Mouse (Mus musculus) heart, embryonic 10.5 days (tissue): Measurements from ENCODE around the gene Scaf11. TPM values are rescaled to one million over a fixed set of nuclear protein-coding genes. Genes with fewer than 3 reads are reported as not detected.
"Not testable (repeated sequence)": the region's sequence is repeated elsewhere in the genome, so short reads cannot be mapped to it uniquely, and the experiment has no call there.

ENCODE experiments used
- DNase-seq: peaks from one replicate; pipeline ENCODE4 v3.0.0-alpha.2; 2017; ENCODE audit warnings: low spot score
- H3K27ac ChIP-seq: fragments of 300-500 bp; sonication (generic); 2 replicates; pipeline ENCODE4 v1.5.1; 2016; ENCODE audit warnings: mild to moderate bottlenecking
- H3K27me3 ChIP-seq: fragments of 300-500 bp; sonication (generic); 2 replicates; pipeline ENCODE4 v1.6.1; 2016; ENCODE audit warnings: mild to moderate bottlenecking; ENCODE audit not compliant: poor library complexity, insufficient read depth, severe bottlenecking
- H3K36me3 ChIP-seq: fragments of 300-500 bp; sonication (generic); 2 replicates; pipeline ENCODE4 v1.6.1; 2016; ENCODE audit warnings: mild to moderate bottlenecking, moderate library complexity
- H3K4me1 ChIP-seq: fragments of 300-500 bp; sonication (generic); 2 replicates; pipeline ENCODE4 v1.6.1; 2016; ENCODE audit warnings: mild to moderate bottlenecking
- H3K4me3 ChIP-seq: fragments of 300-500 bp; sonication (generic); 2 replicates; pipeline ENCODE4 v1.5.1; 2016; ENCODE audit warnings: mild to moderate bottlenecking, moderate library complexity
- H3K9me3 ChIP-seq: fragments of 300-500 bp; sonication (generic); 2 replicates; pipeline ENCODE4 v1.6.1; 2016; ENCODE audit warnings: mild to moderate bottlenecking, moderate library complexity
- WGBS: fragments of 180-500 bp; shearing (Covaris S2); methylation state at CpG from one replicate; pipeline ENCODE4 v1.1.7; 2016; 5-methylcytosine and 5-hydroxymethylcytosine counted together
- polyA plus RNA-seq: library from polyadenylated mRNA; unstranded; fragments of >200 nt; fragmentation: Nextera tagmentation; extraction: Ambion mirVana; gene quantifications from 2 replicates; pipeline ENCODE4 v1.2.1, GENCODE M21; 2016

Gene Scaf11
- polyA plus RNA-seq, result 77.2 and 93.0 TPM in 2 replicates

DNA sequence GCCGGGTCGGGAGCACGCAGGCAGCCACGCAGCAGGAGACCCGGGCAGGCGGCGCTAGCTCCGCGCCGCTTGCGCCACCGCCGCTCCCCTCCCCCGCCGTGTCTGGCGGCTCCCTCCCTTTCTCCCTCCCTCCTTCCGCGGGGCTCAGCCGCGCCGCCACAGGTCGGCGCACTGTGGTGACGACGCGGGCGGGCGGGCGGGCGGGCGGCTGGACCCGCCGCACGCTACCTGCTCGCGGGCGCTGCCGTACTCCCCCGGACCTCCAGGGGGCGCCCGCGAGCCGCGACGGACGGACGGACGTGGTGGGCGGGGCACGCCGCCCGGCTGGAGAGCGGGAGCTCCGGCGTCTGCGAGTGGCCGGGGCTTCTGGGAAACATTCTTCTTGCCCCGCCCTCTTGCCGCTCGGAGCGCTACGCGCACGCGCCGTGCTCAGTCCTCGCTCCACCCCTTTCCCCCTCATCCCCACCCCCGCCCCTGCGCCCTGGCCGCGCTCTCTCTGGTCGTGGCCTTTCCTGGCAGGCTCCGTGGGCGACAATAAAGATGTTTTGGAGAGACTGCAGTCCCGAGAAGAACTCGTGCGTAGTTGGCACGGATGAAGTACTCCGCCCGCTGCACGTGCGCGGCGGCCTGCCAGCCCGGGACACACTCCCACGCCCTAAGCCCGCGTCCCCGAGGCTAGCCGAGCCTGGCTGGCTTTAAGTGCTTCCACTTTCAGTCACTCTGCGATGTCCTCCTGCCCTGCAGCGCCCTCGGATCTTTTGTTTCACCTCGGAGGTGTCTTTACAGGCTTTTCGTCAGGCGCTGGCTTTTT, at the start of gene Scaf11:
Gene Scaf11, minus strand, starts transcription at position 114 of the 811 bp plus-strand sequence.
- Histone ChIP-seq H3K9me3 (no peaks in the 10 kb centered on the region), H3K36me3 (peaks cover 7% of the 10 kb centered on the region; the same call in 1 of the 2 replicates), H3K4me1 (peaks cover 17% of the 10 kb centered on the region; the same call in 1 of the 2 replicates), H3K4me3 (peak within 1 kb of the TSS; percentile 91), H3K27me3 (no peaks in the 10 kb centered on the region), H3K27ac (peak within 1 kb of the TSS; percentile 99)
- WGBS, result under 1% methylated on average over 93 of the region's 96 CpGs
- peak; percentile 97 for DNase-seq

DNA sequence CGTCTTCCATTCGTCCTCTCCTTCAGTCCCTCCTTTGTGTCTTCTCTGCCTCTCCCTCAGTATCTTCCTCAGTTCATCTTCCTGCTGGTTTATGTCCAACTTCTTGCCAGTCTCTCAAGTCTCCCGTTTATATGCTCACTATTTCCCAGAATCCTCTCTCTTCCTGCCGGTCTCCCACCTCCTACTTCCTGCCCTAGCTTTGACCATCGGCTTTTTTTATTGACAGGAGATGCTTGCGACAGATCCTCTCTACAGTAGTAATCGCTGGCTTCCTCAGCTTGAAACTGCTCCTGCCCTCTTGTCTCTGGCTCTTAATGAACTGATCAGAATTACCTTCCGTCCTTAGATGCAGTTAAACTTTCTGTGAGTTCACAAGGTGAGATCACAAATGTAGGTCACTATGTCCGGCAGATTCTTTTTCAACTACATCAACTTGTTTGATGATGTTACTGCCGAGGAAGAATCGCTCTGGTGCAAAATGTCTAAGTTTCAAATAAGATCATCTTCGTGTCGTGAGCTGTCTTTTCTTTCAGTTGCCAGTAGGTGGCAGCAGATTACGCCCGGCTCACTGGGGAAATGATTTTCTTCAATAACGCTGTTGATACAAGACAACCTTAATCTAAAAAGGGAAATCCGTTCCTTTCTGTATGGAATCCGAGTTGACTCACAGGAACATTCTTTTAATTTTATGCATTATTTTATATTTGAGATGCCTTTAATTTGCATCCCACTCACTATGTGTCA, 46.6 kb upstream of the Scaf11 start:
- DNase-seq, result no peak
- Histone ChIP-seq H3K4me3 (peak overlapping the region; percentile 31), H3K9me3 (peaks cover 17% of the 10 kb centered on the region), H3K27me3 (no peaks in the 10 kb centered on the region), H3K27ac (no peak overlapping the region), H3K4me1 (no peaks in the 10 kb centered on the region), H3K36me3 (no peaks in the 10 kb centered on the region)
- WGBS, result 40% methylated on average over 18 of the region's 18 CpGs

DNA sequence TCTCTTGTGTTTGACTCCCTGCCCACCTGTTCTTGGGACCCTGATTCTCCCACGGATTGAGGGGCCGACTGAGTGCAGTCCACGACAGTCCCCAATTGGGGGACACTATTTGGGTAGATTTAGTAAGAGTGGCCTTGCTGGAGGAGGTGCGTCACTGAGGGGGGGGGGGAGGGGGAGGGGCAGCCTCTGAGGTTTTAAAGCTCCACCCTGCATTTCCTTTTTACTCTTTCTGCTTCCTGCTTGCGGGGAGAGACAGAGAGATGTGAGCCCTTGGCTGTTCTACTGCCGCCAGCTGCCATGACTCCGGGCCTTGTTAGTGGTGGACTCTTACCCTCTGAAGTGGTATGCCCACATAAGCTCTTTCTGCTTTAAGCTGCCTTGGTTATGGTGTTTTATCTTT, 37.0 kb upstream of the Scaf11 start:
- Histone ChIP-seq H3K27ac (no peak overlapping the region), H3K4me1 (no peaks in the 10 kb centered on the region), H3K9me3 (peaks cover 7% of the 10 kb centered on the region; the same call in 1 of the 2 replicates), H3K4me3 (no peak overlapping the region), H3K36me3 (0 out of 2 replicates have a peak, but pooled peaks cover 5% of the 10 kb centered on the region), H3K27me3 (no peaks in the 10 kb centered on the region)
- 80% methylated on average over 7 of the region's 7 CpGs for WGBS
- no peak for DNase-seq

DNA sequence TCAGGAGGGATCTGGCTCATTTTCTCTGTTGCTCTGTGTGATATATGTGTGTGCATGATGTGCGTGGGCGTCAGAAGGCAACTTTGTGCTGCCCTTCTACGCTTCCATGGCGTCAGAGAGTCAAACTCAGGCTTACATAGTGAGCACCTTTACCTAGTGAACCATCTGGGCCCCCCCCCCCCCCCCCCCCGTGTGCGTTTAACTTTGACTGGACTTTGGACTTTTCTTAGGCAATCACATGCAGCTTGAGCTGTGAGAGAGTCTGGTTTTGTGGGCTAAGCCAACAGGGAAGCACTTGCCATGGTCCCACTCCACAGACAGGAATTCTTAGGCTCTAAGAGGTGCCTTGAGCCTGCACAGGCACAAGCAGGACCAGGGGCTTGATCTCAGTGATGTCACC, 33.6 kb upstream of the Scaf11 start:
- DNase-seq, result no peak
- Histone ChIP-seq H3K9me3 (peaks cover 1% of the 10 kb centered on the region; the same call in 1 of the 2 replicates), H3K27me3 (no peaks in the 10 kb centered on the region), H3K36me3 (0 out of 2 replicates have a peak, but pooled peaks cover 3% of the 10 kb centered on the region), H3K4me3 (no peak overlapping the region), H3K4me1 (peaks cover 14% of the 10 kb centered on the region; the same call in 1 of the 2 replicates), H3K27ac (no peak overlapping the region)
- 73% methylated on average over 6 of the region's 6 CpGs for WGBS

DNA sequence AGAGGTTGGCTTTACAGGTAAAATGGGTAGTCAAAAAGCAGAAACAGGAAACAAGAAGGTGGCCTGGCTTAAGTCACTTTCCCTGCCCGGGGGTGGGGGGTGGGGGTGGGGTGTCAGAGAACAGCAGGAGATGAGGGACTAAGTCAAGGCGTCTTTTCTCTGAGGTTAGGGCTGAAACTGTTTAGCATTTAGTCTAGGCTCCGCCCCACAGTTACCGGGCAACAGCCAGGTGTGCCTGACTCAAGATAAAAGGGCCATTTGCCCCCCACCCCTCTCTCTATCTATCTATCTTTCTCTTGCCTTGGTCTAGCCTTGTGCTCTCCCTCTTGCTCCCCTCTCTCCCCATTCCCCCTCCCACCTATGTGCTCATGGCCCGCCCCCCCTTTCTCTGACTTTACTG, 32.9 kb upstream of the Scaf11 start:
- H3K9me3 ChIP-seq, result no peaks in the 10 kb centered on the region
- H3K27me3 ChIP-seq, result no peaks in the 10 kb centered on the region
- DNase-seq, result no peak
- no peak overlapping the region for H3K4me3 ChIP-seq
- WGBS, result 60% methylated on average over 5 of the region's 5 CpGs
- peaks cover 18% of the 10 kb centered on the region for H3K4me1 ChIP-seq
- H3K36me3 ChIP-seq, result 0 out of 2 replicates have a peak, but pooled peaks cover 3% of the 10 kb centered on the region
- H3K27ac ChIP-seq, result no peak overlapping the region

DNA sequence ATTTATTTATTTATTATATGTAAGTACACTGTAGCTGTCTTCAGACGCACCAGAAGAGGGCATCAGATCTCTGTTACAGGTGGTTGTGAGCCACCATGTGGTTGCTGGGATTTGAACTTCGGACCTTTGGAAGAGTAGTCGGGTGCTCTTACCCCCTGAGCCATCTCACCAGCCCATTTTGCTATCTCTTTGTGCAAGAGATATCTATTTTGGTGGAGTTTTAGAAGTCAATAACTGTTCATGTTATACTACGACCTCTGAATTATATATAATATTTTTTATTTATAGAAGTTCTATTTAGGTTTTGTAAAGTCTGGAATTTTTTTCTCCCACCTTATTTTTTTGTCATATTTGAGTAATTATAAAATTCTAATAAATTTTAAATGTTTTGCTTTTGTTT, 32.3 kb upstream of the Scaf11 start:
- DNase-seq, H3K27me3 ChIP-seq, H3K27ac ChIP-seq, H3K36me3 ChIP-seq, H3K4me3 ChIP-seq, H3K9me3 ChIP-seq: not testable (repeated sequence)
- WGBS, result 86% methylated on average over 4 of the region's 4 CpGs
- H3K4me1 ChIP-seq, result peaks cover 20% of the 10 kb centered on the region

DNA sequence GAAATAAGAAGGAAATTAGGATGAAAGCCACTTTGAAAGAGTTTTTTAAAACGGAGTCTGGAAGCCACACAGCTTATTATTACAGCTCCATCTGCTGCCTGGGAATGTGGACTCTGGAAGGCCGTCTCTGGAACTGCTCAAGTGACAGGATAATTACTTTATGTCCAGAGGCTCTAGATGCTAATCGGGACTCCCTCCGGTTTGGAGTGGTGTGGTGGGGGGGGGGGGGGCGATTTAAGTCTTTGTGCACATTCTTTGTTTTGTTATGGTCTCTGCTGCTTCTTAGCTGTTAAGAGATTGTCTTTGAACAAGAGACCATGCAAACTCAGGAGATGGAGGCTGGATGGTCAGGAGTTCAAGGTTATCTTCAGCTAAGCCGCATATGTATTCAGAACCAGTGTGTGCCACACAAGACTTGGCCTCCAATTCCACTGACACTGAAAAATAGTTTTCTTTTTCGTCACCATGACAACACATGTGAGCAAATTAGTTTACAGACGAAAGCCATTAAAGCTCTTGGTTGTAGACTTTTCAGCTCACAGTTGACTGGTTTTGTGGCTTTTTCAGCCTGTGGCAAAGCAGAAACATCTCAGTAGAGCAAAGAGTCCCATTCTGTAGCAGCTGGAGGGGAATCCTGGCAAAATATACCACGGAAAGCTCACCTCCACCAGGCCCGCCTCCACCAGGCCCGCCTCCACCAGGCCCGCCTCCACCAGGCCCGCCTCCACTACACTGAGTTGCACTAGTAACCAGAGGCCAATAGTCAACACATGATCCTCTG, 31.4 kb upstream of the Scaf11 start:
- Histone ChIP-seq H3K27ac (peak overlapping the region; percentile 69), H3K36me3 (0 out of 2 replicates have a peak, but pooled peaks cover 3% of the 10 kb centered on the region), H3K4me3 (no peak overlapping the region), H3K9me3 (no peaks in the 10 kb centered on the region), H3K27me3 (no peaks in the 10 kb centered on the region), H3K4me1 (peaks cover 22% of the 10 kb centered on the region)
- whole genome bisulfite sequencing, result 48% methylated on average over 13 of the region's 13 CpGs
- no peak for DNase-seq

DNA sequence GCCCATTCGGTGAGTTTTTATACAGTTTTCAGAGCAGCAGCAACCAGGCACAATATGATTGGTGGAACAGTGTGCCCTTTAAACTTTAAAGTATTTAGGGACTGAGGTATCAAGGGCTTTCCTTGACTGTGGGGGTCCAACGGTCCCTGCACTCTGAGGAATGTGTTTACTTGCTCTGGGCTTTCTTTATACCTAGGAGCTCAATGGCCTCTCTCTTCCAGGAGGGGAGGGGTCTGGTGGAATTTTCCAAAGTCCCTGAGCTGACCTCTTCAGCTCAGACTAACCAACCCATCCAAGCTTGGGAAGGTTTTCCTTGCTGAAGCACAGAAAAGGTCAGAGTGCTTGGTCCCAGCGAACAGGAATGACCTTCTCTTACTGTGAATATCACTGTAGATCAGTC, 30.8 kb upstream of the Scaf11 start:
- WGBS, result 24% methylated on average over 3 of the region's 3 CpGs
- Histone ChIP-seq H3K27ac (peak overlapping the region; percentile 69), H3K27me3 (no peaks in the 10 kb centered on the region), H3K36me3 (0 out of 2 replicates have a peak, but pooled peaks cover 3% of the 10 kb centered on the region), H3K4me1 (peaks cover 22% of the 10 kb centered on the region), H3K4me3 (no peak overlapping the region), H3K9me3 (no peaks in the 10 kb centered on the region)
- DNase-seq, result no peak

DNA sequence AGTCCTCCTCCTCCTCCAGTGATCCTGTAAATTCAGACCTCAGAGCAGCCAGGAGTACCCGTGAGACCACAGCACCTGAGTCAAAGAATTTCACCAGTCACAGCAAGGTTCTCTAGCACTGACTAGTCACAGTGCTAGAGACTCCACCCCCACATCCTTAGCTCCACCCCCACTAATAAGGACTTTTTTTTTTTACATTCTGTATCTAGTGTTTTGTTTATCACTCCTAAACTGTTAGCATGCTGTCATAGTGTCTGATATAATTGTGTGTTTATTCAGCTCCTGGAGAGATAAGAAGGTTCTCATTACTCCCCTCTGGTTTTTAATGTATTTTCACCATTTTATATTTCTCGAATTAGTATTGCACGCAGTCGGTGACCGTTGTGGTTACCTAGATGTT, 29.5 kb upstream of the Scaf11 start:
- WGBS, result 78% methylated on average over 5 of the region's 5 CpGs
- DNase-seq, result no peak

DNA sequence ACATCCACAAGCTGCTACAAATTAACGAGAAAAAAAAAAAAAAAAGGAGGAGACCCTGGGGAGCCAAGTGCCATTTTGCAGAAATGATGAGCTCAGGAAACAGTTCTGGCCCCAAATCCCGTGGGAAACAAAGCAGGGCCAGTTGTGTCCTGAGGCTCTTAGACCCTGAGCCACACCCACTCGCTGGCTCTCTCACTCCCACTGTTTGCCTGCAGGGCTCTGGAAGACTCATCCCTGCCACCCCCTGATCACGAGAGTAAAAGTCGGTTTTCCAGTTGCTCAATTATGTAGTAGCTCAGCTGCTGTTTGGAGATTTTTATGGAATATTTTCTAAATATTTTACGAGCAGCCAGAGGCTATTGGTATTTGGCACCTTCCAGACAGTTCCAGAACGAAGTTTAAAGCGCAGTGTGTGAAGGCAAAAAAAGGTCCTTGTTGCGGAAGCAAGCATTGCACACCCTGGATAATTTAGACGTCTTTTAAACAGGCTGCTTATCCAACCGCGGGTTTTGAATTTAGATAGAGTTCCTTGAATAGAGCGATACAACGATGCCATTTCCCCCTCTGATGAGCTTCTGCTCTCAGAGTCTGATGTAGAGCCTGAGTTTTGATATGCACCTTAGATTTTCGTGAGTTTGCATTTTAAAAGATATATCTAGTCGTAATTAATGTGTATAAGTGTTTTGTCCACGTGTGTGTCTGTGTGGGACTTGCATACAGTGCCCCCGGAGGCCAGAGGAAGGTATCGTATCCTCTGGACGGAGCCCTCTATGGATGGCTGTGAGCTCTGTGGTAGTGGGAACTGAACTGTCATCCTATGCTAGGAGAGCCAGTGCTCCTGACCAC, 28.5 kb upstream of the Scaf11 start:
- Histone ChIP-seq H3K9me3 (no peaks in the 10 kb centered on the region), H3K36me3 (no peaks in the 10 kb centered on the region), H3K4me1 (peaks cover 22% of the 10 kb centered on the region), H3K27ac (no peak overlapping the region; the same call in 1 of the 2 replicates), H3K4me3 (0 out of 2 replicates have a peak overlapping the region, but pooled peaks have one; percentile 31), H3K27me3 (no peaks in the 10 kb centered on the region)
- DNase-seq, result no peak
- 31% methylated on average over 20 of the region's 20 CpGs for WGBS

More for the DNA sequence above, 29.5 kb upstream of the Scaf11 start:
- H3K27ac ChIP-seq, result no peak overlapping the region
- no peak overlapping the region for H3K4me3 ChIP-seq
- 0 out of 2 replicates have a peak, but pooled peaks cover 3% of the 10 kb centered on the region for H3K36me3 ChIP-seq
- no peaks in the 10 kb centered on the region for H3K9me3 ChIP-seq
- H3K27me3 ChIP-seq, result no peaks in the 10 kb centered on the region
- H3K4me1 ChIP-seq, result peaks cover 22% of the 10 kb centered on the region

DNA sequence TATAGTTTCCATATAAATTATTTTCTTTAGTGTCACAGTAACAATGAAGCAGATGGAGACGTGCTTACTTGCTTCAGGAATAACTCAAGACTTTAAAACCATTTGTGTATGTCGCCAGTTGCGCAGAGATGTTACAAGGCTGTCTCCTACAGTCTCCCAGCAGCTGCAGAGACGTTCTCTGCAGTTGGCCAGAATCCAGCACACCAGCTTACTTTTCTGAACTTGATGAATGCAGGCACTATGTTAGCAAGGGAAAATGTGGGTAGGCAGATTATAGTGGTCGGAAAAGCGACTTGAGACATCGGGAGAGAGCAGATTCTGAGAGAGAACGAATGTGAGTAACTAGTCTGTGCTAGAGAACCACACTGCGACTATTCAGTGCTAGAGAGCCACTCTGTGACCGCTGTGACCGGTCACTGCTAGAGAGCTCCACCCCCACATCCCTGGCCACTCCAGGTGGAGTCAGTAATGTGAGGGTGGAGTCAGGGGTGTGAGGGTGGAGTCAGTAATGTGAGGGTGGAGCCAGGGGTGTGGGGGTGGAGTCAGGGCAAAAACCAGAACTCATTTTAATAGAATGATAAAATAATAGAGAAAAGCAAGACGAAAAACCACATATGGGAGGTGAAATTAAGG, 26.5 kb upstream of the Scaf11 start:
- no peak for DNase-seq
- H3K4me3 ChIP-seq, result no peak overlapping the region
- 58% methylated on average over 12 of the region's 12 CpGs for WGBS
- peaks cover 20% of the 10 kb centered on the region for H3K4me1 ChIP-seq
- H3K27me3 ChIP-seq, result no peaks in the 10 kb centered on the region
- H3K9me3 ChIP-seq, result no peaks in the 10 kb centered on the region
- H3K36me3 ChIP-seq, result no peaks in the 10 kb centered on the region
- no peak overlapping the region for H3K27ac ChIP-seq
